Mouse (Mus musculus): ENCODE data around the gene Fancg. TPM values are rescaled to one million over a fixed set of nuclear protein-coding genes. Genes with fewer than 3 reads are reported as not detected.

Fancg gene
- total and polyA plus RNA-seq, 3 experiments: 9.4 to 16.8 (median 12.9) TPM

- Histone ChIP-seq H3K4me1 (ENCODE audit: insufficient read depth, low read depth, low read length) (peaks cover 73% of the 10 kb centered on the region), H3K27me3 (ENCODE audit: insufficient read depth, low read length) (peaks cover 6% of the 10 kb centered on the region), H3K9me3 (replicated peaks) (no peaks in the 10 kb centered on the region), H3K36me3 (replicated peaks) (no peaks in the 10 kb centered on the region), H3K4me3 (ENCODE audit: low read depth, low read length) (peak overlapping the region; percentile 35; the same call in 1 of the 2 replicates)
- TF ChIP-seq GATA2 (IDR thresholded peaks at IDR 0.05; ENCODE audit: borderline replicate concordance, low read depth, low read length) (no peak), TAL1 (conservative IDR thresholded peaks at IDR 0.05; ENCODE audit: low read depth, low read length) (no peak), GATA1 (IDR thresholded peaks at IDR 0.05; ENCODE audit: borderline replicate concordance, low read length) (no peak), POLR2AphosphoS5 (IDR thresholded peaks at IDR 0.05; ENCODE audit: insufficient replicate concordance, low read depth, low read length) (no peak), CTCF (IDR thresholded peaks at IDR 0.05; ENCODE audit: low read depth, low read length) (no peak)
- DNase-seq (ENCODE audit: low spot score) (peak; percentile 17), ATAC-seq (ENCODE audit: extremely low read depth, insufficient number of reproducible peaks, low FRiP score, poor library complexity, severe bottlenecking) (no peak)
Observed at GRCm38 (mm10) chr4:43043644-43044357, 33.5 kb upstream of the Fancg start.

DNA sequence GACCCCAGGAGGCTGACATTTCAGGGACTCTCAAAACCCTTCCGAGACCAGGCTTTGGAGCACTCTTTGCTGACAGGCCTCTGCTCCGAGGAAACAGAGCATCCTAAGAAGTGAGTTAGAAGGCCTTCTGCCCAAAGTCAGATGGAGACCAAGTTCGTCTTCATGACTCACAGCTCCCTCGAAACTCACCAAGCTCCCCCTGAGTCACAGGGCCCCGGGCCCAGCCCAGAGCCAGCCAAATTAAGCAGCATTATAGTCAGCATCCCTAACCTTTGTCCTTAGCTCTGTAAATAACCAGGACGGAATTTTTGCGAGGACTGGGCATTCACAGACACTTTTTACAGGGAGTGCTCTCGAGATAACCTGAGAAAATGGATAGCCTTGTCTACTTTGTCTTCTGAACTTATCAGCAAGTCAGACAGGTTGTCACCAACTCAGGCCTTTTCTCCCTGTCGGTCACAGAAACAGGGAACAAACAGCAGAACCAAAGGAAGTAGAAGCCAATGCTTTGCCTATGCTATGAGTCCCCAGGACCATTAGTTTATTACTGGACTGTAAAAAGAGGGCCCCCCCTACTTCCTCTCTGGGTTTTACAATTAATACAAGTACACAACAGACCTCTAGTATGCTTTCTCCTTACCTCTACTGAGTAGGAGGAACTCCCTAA is 30.7 kb upstream of the Fancg start:
- ATAC-seq (ENCODE audit: extremely low read depth, insufficient number of reproducible peaks, low FRiP score, poor library complexity, severe bottlenecking): no peak
- no peak overlapping the region for H3K4me3 ChIP-seq (ENCODE audit: low read depth, low read length)

GRCm38 (mm10) chr4:43040114-43040572 is 29.8 kb upstream of the Fancg start:
- peaks cover 84% of the 10 kb centered on the region for H3K4me1 ChIP-seq (ENCODE audit: insufficient read depth, low read depth, low read length)
- peak; percentile 72 for DNase-seq (ENCODE audit: low spot score)
- TF ChIP-seq TAL1 (conservative IDR thresholded peaks at IDR 0.05; ENCODE audit: low read depth, low read length): no peak
- no peak for TF ChIP-seq CTCF (IDR thresholded peaks at IDR 0.05; ENCODE audit: low read depth, low read length)
- TF ChIP-seq POLR2AphosphoS5 (IDR thresholded peaks at IDR 0.05; ENCODE audit: insufficient replicate concordance, low read depth, low read length): no peak
- TF ChIP-seq GATA2 (IDR thresholded peaks at IDR 0.05; ENCODE audit: borderline replicate concordance, low read depth, low read length): no peak
- no peak for TF ChIP-seq GATA1 (IDR thresholded peaks at IDR 0.05; ENCODE audit: borderline replicate concordance, low read length)
- no peaks in the 10 kb centered on the region for H3K27me3 ChIP-seq (ENCODE audit: insufficient read depth, low read length)
- H3K4me3 ChIP-seq (ENCODE audit: low read depth, low read length): peak overlapping the region; percentile 77
- H3K36me3 ChIP-seq (replicated peaks): peaks cover 10% of the 10 kb centered on the region
- no peaks in the 10 kb centered on the region for H3K9me3 ChIP-seq (replicated peaks)
- ATAC-seq (ENCODE audit: extremely low read depth, insufficient number of reproducible peaks, low FRiP score, poor library complexity, severe bottlenecking): peak; percentile 88

More for the DNA sequence above, 30.7 kb upstream of the Fancg start:
- Histone ChIP-seq H3K4me1 (ENCODE audit: insufficient read depth, low read depth, low read length) (peaks cover 83% of the 10 kb centered on the region), H3K9me3 (replicated peaks) (no peaks in the 10 kb centered on the region), H3K36me3 (replicated peaks) (peaks cover 6% of the 10 kb centered on the region), H3K27me3 (ENCODE audit: insufficient read depth, low read length) (peaks cover 2% of the 10 kb centered on the region; the same call in 1 of the 2 replicates)
- no peak for DNase-seq (ENCODE audit: low spot score)
- TF ChIP-seq TAL1 (conservative IDR thresholded peaks at IDR 0.05; ENCODE audit: low read depth, low read length): no peak
- no peak for TF ChIP-seq GATA1 (IDR thresholded peaks at IDR 0.05; ENCODE audit: borderline replicate concordance, low read length)
- TF ChIP-seq CTCF (IDR thresholded peaks at IDR 0.05; ENCODE audit: low read depth, low read length): no peak
- TF ChIP-seq POLR2AphosphoS5 (IDR thresholded peaks at IDR 0.05; ENCODE audit: insufficient replicate concordance, low read depth, low read length): no peak
- no peak for TF ChIP-seq GATA2 (IDR thresholded peaks at IDR 0.05; ENCODE audit: borderline replicate concordance, low read depth, low read length)

DNA sequence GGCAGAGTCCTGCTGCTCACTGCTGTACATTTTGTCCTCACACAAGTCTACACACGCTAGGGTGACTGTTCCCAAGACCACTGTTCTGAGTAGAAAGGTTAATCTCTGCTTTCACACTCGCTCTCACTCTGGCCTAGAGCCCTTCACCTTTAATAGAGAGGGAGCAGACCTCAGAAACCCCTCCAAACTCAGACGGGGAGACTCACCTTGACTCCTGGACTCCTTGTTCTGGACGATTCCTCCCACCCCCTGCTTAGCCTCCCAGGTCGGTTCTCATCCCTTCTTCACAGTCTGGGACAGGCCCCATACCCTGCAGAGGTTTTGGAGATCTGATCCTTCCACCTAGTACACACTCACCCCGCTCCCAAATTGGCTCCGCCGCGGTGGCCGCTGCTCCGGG is 29.3 kb upstream of the Fancg start:
- ATAC-seq (ENCODE audit: extremely low read depth, insufficient number of reproducible peaks, low FRiP score, poor library complexity, severe bottlenecking): no peak
- H3K4me1 ChIP-seq (ENCODE audit: insufficient read depth, low read depth, low read length): peaks cover 79% of the 10 kb centered on the region

DNA sequence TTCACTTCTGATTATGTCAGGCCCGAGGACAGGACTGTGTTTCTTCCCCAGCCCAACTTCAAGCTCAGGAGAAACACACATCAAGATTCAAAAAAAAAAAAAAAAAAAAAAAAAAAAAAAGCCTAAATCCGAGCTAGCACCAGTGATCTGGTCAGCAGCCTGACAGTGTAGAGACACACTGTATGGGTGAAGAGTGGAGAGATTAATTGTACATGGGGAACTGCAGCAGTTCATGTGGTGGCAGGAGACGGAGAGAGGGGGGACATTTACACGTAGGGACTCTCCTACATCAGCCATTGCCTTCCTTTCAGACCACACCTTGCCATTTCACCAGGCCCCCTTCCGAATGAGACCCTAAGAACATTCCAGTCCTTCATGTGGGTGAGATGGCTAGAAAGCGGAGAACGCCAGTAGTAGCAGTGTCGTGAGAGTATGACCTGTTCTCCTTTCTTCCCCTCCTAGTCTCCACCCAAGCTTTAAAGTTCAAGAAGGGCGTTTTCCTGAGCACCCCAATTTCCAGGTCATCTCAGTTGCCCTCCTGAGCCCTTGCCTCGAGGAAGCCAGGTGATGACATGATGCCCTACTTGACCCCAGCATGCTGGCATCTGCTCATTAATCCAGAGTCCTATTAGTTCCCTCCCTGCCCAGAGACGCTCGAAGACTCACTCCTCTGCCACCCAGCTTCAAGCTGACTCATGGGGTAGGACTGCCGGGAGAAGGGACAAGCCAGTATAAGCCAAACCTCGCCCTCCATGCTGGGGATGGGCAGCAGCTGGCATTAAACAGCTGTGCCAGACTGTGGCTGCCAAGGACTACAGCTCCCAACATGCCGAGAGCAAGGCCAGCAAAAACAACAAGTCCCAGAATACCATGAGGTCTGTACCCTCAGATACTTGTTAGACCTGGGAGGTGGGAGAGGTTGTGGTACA is 28.5 kb upstream of the Fancg start:
- Histone ChIP-seq H3K4me3 (ENCODE audit: low read depth, low read length) (peak overlapping the region; percentile 77), H3K36me3 (replicated peaks) (peaks cover 20% of the 10 kb centered on the region), H3K9me3 (replicated peaks) (no peaks in the 10 kb centered on the region), H3K27me3 (ENCODE audit: insufficient read depth, low read length) (peaks cover under 1% of the 10 kb centered on the region; the same call in 1 of the 2 replicates), H3K4me1 (ENCODE audit: insufficient read depth, low read depth, low read length) (peaks cover 75% of the 10 kb centered on the region)
- no peak for TF ChIP-seq TAL1 (conservative IDR thresholded peaks at IDR 0.05; ENCODE audit: low read depth, low read length)
- TF ChIP-seq CTCF (IDR thresholded peaks at IDR 0.05; ENCODE audit: low read depth, low read length): no peak
- no peak for TF ChIP-seq GATA2 (IDR thresholded peaks at IDR 0.05; ENCODE audit: borderline replicate concordance, low read depth, low read length)
- TF ChIP-seq GATA1 (IDR thresholded peaks at IDR 0.05; ENCODE audit: borderline replicate concordance, low read length): no peak
- DNase-seq (ENCODE audit: low spot score) (no peak), ATAC-seq (ENCODE audit: extremely low read depth, insufficient number of reproducible peaks, low FRiP score, poor library complexity, severe bottlenecking) (no peak)

More for the DNA sequence above, 29.3 kb upstream of the Fancg start:
- Histone ChIP-seq H3K4me3 (ENCODE audit: low read depth, low read length) (peak overlapping the region; percentile 77), H3K27me3 (ENCODE audit: insufficient read depth, low read length) (no peaks in the 10 kb centered on the region), H3K9me3 (replicated peaks) (no peaks in the 10 kb centered on the region), H3K36me3 (replicated peaks) (peaks cover 13% of the 10 kb centered on the region)
- DNase-seq (ENCODE audit: low spot score): no peak
- TF ChIP-seq GATA1 (IDR thresholded peaks at IDR 0.05; ENCODE audit: borderline replicate concordance, low read length): no peak
- TF ChIP-seq GATA2 (IDR thresholded peaks at IDR 0.05; ENCODE audit: borderline replicate concordance, low read depth, low read length): no peak

Measured in G1E (cell line).